Mouse (Mus musculus): ENCODE data around the gene Zfp128.
A peak's percentile ranks its signal among the peaks of the same experiment; 100 is the strongest.
"Not testable (repeated sequence)": the region's sequence is repeated elsewhere in the genome, so short reads cannot be mapped to it uniquely, and the experiment has no call there.

Zfp128 gene

DNA sequence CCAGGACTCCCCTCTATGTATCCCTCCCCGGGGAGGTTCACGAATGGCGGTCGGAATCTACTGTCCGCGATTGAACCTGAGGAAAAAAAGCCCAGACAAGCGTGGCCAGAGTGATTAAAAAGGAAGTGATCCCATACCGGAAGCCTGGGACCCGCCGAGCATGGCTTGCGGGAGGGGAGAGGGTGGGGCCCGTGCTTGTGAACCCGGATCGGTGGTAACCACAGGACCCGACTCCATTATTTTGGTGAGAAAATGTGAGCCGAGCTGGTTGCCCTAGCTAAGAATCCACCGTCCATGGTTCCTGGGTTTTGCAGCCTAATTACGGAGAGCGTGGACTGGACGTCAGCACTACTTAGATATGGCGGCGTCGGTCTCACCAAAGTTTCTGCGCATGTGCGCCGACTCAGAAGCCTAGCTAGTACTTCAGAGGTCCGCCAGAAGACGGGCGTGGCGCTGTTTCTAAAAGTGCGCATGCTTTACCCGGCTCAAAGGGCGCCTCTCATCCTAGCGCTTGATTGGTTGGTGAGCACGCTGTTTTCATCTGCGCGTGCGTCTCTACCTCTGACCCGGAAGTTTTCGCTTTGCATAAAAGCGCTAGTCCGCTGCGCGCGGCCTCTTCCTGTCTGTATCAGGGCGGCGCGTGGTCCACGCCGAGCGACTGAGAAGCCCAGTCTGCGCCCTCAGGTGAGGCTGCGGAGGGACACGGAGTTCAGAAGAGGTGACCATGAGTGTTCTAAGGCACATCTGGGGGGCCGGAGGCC is 40.9 kb downstream of the Zfp128 start, which contains the start of gene Rps5:
TSS of gene Rps5 (plus strand) at position 586 of the 761 bp plus-strand sequence.
- DNase-seq (ENCODE audit: low read depth, low spot score), result peak; percentile 99

DNA sequence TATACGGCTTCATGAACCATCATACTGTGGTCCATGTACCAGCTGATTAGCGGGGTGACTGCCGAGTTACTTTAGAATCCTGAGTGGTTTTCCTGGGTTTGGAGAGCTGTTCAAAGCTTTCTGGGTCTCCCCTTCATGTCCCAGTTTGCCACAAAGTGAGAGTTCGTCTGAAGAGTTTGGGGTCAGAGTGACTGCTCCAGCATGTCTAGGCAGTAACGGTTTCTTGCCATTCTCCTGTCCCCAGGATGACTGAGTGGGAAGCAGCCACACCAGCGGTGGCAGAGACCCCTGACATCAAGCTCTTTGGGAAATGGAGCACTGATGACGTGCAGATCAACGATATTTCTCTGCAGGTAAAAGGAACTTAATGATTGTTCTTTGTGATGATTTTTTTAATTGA is 41.8 kb downstream of the Zfp128 start:
- no peak for DNase-seq (ENCODE audit: low read depth, low spot score)

DNA sequence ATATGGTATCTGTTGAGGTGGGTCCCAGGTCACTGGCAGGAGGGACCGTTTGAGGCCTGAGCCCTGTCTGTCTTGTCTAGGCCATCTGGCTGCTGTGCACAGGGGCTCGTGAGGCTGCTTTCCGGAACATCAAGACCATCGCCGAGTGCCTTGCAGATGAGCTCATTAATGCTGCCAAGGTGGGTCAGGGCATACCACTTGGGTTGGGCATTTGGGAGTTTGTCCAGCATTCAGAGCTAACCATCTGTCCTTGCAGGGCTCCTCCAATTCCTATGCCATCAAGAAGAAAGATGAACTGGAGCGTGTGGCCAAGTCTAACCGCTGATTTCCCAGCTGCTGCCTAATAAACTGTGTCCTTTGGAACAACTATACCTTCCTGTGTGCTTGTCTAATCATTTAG is 45.3 kb downstream of the Zfp128 start:
- DNase-seq (ENCODE audit: low read depth, low spot score), result no peak

DNA sequence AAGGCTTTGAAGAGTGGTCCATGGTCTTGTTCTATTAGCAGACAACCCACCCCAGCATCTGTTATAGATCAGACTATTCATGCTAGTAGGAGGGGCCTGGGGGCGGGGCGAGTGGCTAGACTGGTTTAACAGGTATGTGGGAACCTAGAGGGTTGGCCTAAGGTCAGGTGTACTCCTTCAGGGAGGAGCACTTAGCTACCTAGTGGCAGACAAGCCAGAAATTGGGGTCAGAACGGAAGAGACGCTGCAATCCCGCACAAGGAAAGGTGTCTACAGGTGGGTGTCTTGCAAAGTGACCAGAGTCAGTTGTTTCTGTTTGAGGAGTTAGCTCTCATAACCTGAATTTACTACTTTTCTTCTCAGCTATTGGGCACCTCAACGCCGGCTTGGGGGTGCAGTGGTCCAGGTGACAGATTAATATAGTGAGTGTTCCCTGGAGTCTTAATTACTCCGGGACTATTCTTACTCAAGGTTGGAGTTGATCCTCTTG is 46.3 kb downstream of the Zfp128 start, which contains the start of gene Rnf225:
TSS of gene Rnf225 (plus strand) at position 226 of the 490 bp plus-strand sequence.
- peak; percentile 22 for DNase-seq (ENCODE audit: low read depth, low spot score)

DNA sequence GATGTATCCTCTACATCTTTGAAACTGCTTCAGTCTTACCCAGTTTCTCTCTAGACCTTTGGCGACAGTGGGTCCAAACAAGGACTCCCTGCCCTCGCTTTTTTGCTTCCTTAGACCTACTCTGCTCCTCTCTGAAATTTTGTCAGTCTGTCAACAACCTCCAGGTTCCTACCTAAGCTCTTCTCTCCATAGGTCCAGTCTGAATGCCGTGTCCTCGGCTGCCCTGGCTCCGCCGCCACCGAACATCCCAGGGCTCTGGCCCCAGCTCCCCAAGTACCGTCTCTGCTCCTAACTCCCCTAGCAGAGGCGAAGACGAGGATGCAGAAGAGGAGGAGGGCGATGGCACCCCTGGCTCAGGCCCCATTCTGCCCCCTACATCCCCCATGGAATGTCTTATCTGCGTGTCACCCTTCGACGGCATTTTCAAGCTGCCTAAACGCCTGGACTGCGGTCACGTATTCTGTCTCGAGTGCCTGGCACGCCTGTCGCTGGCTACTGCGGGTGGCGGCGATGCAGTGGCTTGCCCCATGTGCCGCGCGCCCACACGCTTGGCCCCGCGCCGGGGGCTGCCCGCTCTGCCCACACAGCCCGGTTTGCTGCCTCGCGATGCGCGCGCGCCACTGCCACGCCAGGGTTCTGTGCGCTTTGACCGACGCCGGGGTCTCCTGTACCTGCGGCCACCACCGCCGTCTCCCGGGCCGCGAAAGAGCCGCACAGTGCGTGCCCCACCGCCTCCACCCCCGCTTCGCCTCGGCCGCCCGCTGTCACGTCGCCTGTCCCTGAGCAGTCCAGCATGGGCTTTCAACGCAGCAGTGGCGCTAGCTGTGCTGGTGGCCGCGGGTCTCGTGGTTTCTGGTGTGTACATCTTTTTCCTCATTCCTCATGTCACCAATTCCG is 47.0 kb downstream of the Zfp128 start:
- peak; percentile 24 for DNase-seq (ENCODE audit: low read depth, low spot score)

DNA sequence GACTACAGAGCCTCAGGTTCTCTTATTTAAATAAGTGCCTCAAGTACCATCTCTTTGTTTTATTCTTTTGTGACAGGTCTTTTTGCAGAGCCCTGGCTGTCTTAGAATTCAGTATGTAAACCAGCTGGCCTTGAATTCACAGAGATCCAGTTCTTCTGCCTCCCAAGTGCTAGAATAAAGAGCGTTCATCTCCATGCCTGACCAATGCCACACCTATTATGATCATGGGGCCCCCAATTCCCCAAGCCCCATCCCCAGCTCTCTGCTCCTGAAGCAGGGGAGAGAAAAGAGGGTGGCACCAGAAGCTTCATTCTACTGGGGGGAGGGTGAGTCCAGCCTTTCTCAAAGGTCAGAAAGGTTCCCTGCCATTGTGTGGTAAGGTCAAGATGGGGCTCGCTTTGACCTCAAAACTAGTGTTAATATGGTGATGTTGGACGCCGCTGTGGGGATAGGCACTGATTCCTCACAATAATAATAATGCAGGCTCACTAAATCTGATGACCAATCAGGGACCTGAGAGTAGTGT is 52.7 kb downstream of the Zfp128 start:
- no peak for DNase-seq (ENCODE audit: low read depth, low spot score)

DNA sequence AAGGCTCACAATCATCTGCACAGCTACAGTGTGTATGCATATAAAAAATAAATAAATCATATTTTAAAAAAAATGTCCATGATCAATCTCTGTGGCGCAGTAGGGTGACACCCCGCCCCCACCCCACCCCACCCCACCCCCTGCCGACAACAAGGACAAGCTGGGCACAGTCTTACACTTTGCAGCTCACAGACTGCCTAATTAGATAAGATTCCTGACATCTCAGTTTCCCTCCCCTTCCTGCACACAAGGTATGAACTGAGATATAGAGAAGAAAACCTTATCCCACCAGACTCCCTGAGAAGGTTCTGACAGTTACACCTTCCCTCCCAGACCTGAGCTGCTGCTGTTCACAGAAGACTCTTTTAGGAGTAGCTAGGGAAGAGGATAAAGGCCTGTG is 53.8 kb downstream of the Zfp128 start:
- DNase-seq (ENCODE audit: low read depth, low spot score), result no peak

DNA sequence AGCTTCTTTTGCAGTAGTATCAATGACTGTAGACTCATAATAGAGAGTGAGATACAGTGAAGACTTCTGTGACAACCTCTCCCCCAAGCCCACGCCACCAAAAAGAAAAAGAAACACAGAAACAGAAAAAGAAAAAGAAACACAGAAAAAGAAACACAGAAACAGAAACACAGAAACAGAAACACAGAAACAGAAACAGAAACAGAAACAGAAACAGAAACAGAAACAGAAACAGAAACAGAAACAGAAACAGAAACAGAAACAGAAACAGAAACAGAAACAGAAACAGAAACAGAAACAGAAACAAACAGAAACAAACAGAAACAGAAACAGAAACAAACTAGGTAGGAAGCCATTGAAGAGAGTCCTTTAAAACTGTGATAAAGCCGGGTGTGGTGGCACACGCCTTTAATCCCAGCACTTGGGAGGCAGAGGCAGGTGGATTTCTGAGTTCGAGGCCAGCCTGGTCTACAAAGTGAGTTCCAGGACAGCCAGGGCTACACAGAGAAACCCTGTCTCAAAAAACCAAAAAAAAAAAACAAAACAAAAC is 56.4 kb downstream of the Zfp128 start:
- DNase-seq (ENCODE audit: low read depth, low spot score), result not testable (repeated sequence)

DNA sequence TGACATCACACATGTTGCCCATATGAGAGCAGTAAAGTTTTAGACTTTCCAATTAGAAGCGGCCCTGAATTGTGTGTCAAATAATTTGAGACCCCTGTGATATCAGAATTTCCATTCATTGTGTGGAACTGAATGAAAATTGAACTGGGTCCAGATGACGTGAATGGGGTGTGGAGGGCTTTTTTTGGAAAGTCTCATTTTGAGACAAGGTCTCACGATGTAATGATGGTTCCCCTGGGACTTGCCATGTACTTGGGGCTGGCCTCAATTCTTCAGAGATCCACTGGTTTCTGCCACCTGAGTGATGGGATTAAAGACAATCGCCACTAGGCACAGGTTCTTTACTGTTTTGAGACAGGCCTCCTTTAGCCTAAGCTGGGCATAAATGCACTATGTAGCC is 59.6 kb downstream of the Zfp128 start:
- DNase-seq (ENCODE audit: low read depth, low spot score), result no peak
